Mouse (Mus musculus) gastrocnemius, postnatal 14 days (tissue): ENCODE data around the gene Eif2b4. TPM values are rescaled to one million over a fixed set of nuclear protein-coding genes. Genes with fewer than 3 reads are reported as not detected.
A peak's percentile ranks its signal among the peaks of the same experiment; 100 is the strongest.

Experiments
- DNase-seq: peaks from one replicate; pipeline ENCODE4 v3.0.0; 2021; ENCODE audit warnings: mixed read lengths
- intact Hi-C: fragments of 180-260 bp; cut with DNase I; formaldehyde crosslinking; loops from one replicate; pipeline ENCODE4 v1.15.1; 2025; ENCODE audit warnings: low total_unique reads
- total RNA-seq, 2 experiments: library from RNA; stranded (reverse); gene quantifications; 2 replicates each; pipeline ENCODE4 v1.2.3; 2021

Gene Eif2b4
- total RNA-seq, 2 experiments from 2014 or later: 44.4 to 48.7 TPM

DNA sequence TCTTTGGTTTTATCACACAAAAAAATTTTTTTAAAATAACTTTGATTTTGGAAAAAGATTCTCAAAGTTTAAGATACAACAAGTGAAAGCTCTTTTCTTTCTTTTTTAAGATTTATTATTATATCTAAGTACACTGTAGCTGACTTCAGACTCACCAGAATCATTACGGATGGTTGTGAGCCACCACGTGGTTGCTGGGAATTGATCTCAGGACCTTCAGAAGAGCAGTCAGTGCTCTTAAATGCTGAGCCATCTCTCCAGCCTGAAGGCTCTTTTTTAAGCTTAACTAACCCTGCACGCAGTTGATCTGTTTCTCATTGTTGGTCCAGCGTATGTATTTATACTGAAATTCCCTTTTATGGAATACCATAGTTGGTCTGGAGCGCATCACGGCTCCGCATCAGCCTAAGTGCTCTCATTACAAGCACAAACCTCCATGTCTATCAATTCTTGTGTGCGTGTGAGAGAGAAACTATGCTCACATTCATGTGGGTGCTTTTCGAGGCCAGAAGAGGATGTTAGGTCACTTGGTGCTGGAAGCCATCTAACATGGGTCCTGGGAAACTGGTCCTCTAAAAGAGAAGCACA, 12.0 kb downstream of the Eif2b4 start:
- intact Hi-C loops: no loop called here
- DNase-seq: no peak

DNA sequence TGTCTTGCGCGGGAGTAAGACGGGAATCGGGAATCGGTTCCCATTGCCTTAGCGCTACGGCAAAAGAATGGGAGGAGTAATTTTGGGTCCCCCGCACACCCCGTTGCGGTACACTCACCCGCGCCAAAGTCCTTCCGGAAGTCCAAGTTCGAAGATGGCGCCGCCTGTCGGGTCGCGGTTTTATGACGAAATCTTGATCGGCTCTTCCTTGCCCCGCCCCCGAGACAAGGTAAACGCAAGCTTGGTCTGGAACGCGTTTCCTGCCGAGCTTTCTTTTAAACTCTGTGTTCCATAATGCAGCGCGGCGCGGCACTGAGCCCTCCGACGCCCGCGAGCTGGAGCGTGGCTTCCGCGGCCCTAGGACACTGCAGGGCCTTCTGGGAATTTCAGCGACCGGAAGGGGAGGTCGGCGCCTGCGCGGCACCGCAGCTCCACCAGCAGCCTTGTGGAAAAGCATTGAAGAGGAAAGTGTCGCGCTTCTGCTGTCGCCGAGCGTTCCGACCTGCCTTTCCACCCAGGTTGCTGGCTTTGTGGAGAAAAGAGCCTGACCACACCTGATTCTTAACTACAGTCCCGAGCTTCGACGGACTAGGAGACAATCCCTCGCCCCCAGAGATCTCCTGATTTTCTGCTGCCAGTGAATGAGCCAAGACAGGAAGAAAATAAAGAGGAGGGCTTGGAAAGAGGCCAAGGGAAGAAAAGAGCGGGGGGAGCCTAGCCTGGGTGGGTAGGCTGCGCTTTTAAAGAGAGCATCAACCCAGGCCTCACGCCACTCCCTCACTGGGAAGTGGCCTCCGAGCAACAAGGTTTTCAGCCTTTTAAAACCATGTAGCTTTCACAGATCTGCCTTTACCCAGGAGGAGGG, 13.2 kb downstream of the Eif2b4 start, which contains the start of the genes Gm29609 and Gtf3c2:
TSS of gene Gm29609 (minus strand) at position 146 of the 865 bp plus-strand sequence.
TSS of gene Gtf3c2 (minus strand) at position 379 of the 865 bp plus-strand sequence.
- peak; percentile 93 for DNase-seq
- intact Hi-C loops: no loop called here

DNA sequence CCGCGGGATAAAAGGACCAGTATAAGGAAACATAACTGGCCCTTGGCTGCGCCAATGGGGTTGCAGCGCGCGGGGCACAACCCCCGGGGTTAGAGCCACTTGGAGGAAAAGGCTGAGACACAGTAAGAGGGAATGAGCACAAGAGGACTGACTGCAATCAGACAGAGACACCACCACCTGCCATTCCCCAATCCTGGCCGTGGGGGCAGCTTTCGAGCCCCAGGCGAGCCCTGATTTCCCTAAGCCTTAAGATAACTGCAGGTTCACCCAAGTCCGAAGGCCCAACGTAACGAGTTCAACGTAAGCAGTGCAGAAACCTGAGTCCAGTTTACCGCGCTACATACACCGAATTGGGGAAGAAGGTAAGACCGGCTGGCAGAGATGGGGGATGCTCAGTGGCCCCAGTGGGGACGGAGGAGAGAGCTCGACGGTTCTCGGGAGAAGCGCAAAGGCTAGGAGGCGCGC, 13.9 kb downstream of the Eif2b4 start:
- intact Hi-C loops: no loop called here
- DNase-seq: no peak

DNA sequence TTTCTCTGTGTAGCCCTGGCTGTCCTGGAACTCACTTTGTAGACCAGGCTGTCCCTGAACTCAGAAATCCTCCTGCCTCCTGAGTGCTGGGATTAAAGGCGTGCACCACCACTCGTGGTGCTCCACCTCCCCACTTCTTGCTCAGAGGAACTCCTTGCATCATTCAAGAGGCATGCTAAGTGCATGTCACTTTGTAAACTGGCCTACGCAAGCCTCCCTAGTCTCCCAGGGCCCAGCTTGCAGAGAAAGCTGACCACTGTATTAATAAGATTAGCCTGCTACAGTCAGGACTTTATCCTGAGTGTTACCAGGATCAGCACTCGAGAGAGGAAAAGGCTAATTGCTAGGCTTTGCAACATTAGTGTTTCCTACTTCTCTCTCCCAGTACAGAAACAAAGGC, 24.6 kb downstream of the Eif2b4 start:
- no peak for DNase-seq
- intact Hi-C loops: no loop called here

DNA sequence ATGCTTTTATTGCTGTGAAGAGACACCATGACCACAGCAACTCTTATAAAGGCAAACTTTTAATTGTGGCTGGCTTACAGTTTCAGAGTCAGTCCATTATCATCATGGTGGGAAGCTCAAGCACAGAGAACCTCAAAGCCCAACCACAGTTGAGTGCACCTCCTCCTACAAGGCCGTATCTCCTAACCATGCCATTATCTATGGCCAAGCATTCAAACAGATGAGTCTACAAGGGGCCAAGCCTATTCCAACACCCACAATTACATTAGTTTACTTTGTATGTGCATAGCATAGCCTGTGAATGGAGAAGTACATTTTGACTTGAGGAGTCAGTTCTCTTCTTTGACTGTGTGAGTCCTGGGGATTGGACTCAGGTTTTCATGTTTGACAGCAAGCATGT, 28.4 kb downstream of the Eif2b4 start:
- intact Hi-C loops: no loop called here
- no peak for DNase-seq

DNA sequence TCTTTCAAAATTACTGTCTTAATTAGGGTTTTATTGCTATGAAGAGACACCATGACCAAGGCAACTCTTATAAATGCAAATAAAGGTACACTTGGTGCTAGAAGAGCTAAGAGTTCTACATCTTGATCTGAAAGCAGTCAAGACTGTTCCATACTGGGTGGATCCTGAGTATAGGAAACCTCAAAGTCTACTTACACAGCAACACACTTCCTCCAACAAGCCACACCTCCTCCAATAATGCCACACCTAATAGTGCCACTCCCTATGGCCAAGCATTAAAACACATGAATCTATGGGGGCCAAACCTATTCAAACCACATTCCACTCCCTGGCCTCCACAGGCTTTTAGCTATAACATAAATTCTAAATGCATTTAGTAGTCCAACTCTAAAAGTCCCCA, 30.8 kb downstream of the Eif2b4 start:
- no peak for DNase-seq
- intact Hi-C loops: no loop called here

DNA sequence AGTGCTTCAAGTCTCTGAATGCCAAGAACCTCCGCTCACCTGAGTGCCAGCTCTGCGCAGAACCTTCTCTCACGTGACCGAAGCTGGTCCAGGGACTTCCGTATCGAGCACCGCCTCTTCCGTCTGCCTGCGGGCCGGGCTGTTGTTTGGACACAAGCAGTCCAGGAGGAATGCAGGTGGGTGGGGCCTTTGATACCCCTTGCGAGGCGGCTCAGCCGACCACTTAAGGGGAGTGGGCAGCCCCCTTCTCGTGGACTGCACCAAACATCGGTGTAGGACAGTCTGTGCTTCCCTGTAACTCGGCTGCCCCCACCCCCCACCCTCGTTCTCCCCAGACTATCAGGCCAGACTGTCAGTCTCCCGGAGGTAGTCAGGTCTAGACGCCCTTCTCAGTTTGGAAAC, 39.1 kb downstream of the Eif2b4 start, which contains the start of gene Mpv17:
TSS of gene Mpv17 (minus strand) at position 100 of the 402 bp plus-strand sequence.
- peak; percentile 82 for DNase-seq
- intact Hi-C loops: no loop called here

DNA sequence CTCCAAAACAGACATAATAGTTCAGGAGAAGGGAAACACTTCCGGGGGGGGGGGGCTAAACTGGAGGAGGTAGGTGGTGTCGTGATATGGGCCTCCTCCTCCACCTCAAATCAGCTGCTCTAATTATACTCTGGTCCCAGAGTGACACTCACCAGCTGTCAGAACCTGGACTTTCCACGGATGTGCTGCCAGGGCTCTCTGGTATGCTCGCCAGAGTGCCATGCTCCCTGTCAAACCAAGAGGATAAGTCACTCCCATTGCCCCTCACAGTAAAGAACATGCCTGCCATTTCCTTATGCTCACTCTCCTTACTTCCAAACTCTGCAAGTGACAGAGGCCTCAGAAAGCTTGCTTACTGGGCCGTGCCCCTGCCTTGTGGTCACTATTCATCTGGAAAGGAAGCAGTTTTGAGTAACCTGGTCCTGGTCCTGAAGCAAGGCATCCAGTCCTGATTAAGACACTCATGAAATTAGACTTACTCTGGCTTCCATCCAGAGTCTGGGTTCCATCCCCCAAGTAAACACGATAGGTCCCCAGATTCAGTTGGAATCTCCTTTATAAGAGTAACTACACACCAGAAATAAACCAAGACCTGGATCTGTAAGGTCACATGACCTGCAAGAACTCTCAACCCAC, 39.6 kb downstream of the Eif2b4 start:
- intact Hi-C loops: no loop called here
- DNase-seq: peak; percentile 40

DNA sequence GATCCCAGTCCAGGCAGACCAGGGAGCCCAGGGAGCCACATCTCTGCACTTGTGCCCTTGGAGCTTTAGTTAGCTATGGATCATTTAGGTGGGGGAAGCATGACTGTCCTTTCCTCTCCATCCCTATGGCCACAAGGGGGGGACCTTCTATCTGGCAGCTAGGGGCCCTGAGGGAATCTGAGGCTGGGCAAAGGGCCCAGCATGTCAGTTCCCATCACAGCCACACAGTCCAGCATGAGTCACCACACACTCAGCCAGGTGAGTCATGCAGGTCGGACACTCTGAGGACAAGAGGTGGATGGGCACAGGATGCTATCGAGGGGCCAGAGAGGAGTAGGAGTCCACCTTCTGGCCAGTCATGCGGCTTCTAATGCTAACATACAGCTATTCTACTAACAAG, 41.5 kb downstream of the Eif2b4 start:
- intact Hi-C loops: no loop called here
- DNase-seq: peak; percentile 28

DNA sequence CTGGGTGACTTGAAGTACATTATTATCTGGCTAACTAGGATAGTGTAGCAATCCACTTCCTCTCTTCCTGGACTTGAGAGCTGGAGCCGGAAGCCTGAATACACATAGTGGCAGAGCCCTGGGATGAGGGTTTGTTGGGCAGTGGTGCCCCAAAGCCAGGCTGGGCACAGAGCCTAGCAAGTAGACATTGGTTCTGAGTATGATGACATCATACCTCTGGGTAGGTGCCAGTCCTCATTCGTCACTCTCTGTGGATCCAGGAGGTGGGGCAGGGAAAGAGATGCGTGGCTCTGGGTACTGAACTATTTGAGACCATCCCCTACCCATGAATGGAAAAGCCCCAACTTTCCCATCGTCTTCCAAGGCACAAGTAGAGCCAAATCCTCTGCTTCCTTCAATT, 43.4 kb downstream of the Eif2b4 start:
- intact Hi-C loops: no loop called here
- no peak for DNase-seq

DNA sequence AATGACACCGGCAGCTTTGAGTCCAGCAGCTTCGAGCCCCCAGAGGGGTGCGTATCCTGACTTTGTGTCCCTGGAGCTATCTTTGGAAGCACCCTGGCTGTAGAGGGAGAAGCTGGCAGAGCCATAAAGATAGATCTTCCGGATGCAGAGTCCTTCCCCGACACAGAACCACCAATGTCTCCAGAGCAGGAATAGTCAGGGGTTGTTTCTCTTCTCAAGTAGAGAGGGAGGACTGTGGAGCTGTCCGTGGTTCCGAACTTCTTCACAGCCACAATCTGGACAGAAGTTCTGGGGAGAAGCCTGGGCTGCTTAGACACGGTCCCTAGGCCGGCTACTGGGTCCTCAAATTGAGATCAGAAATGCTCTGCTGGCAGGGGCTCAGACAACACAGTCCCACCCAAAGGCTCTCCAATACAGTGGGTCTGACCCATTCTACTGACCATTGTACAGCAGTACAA, 54.2 kb downstream of the Eif2b4 start:
- intact Hi-C loops: no loop called here
- DNase-seq: no peak

DNA sequence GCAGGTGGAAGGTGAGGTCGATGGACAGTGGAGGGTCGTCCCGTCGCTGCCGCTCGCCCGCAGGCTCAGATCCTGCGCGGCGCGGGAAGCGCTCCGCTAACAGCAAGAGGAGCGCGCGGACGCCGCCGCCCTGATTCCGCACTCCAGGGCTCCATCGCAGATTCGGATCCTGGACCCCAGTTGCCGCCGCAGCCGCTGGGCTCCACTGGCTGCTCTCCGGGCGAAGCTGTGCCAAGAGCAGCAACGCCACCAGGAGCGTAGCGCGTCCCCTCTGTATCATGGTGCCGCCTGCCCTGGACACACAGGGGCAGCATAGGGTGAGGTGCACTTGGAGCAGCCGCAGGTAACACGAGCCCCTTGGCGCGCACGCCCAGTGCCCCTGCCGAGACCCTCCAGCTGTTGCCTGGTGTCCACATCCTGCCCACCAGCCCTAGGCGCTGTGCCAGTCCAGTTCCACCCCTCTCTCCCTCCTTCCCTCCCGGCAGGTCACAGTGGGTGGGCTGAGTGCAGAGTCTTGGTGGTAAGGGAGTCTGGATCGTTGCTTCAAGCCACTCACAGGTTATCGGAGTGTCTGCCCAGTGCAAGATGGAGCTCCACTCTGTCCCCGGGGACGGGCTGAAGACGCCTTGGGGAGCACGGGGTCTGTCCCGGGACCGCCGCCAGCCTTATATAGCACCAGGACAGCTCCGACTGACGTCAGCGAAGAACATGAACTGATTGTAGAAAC, 54.8 kb downstream of the Eif2b4 start, which contains the start of gene Ucn:
TSS of gene Ucn (minus strand) at position 589 of the 727 bp plus-strand sequence.
- intact Hi-C loops: no loop called here
- no peak for DNase-seq

DNA sequence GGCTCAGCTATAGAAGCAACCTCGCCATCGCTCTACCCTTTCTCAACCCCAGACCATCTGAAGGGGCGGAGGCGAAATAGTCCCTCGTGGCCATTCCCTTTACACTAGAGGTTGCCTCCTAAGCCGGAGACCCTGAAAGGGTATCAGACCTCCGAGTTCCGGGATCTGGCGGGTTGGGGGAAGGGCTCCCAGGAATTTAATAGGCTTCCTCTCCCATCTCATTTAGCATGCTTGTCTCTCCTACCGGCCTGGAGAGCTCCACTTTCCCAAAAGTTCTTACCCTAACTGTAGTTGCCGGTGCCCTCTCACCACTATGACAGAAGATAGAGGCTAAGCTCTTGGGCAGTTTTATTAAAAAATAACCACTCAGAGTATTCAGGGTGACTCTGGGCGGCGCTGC, 55.6 kb downstream of the Eif2b4 start:
- intact Hi-C loops: no loop called here
- no peak for DNase-seq

Other genes with a start within 250 kb of the Eif2b4 start
- 1 to 10 TPM; 4.5 to 7.7 TPM for gene Cgref1, start 247.8 kb downstream of the Eif2b4 start, total RNA-seq
- gene Preb, start 233.1 kb downstream of the Eif2b4 start, total RNA-seq: 10 to 100 TPM; 77.5 to 90.5 TPM
- gene Tcf23, start 224.8 kb downstream of the Eif2b4 start, total RNA-seq: under 1 TPM; 0.35 to 0.66 TPM
- gene Atraid, start 145.1 kb downstream of the Eif2b4 start, total RNA-seq: 10 to 100 TPM; 56.7 to 63.5 TPM
- gene Slc5a6, start 144.5 kb downstream of the Eif2b4 start, total RNA-seq: 1 to 10 TPM; 2.5 to 2.8 TPM
- 10 to 100 TPM; 12.3 to 19.9 TPM for gene Cad, start 138.7 kb downstream of the Eif2b4 start, total RNA-seq
- gene Dnajc5g, start 87.1 kb downstream of the Eif2b4 start, total RNA-seq: not detected
- under 1 TPM in 1 of 2 experiments, not detected in 1; 0.10 TPM for gene Slc30a3, start 85.2 kb downstream of the Eif2b4 start, total RNA-seq
- 100 to 1,000 TPM; 190 to 215 TPM for gene Trim54, start 76.7 kb downstream of the Eif2b4 start, total RNA-seq
- gene Ucn, start 54.6 kb downstream of the Eif2b4 start, total RNA-seq: not detected
- 10 to 100 TPM; 33.9 to 37.3 TPM for gene Mpv17, start 39.2 kb downstream of the Eif2b4 start, total RNA-seq
- gene Gm29609, start 13.5 kb downstream of the Eif2b4 start, total RNA-seq: under 1 TPM; 0.25 to 0.60 TPM
- gene Gtf3c2, start 13.3 kb downstream of the Eif2b4 start, total RNA-seq: 10 to 100 TPM; 23.2 to 28.6 TPM
- 10 to 100 TPM; 42.4 to 42.7 TPM for gene Snx17, start 203 bp downstream of the Eif2b4 start, total RNA-seq
- 1 to 10 TPM; 7.1 TPM for gene Zfp513, start 8.9 kb upstream of the Eif2b4 start, total RNA-seq
- 10 to 100 TPM; 38.0 to 39.8 TPM for gene Ppm1g, start 27.3 kb upstream of the Eif2b4 start, total RNA-seq
- 10 to 100 TPM; 61.1 to 63.4 TPM for gene Nrbp1, start 47.4 kb upstream of the Eif2b4 start, total RNA-seq
- gene Gm9970, start 47.8 kb upstream of the Eif2b4 start, total RNA-seq: not detected
- gene Krtcap3, start 58.3 kb upstream of the Eif2b4 start, total RNA-seq: 1 to 10 TPM in 1 of 2 experiments, under 1 TPM in 1; 0.47 to 1.9 TPM
- gene Ift172, start 97.7 kb upstream of the Eif2b4 start, total RNA-seq: 10 to 100 TPM; 19.6 to 21.2 TPM
- 1 to 10 TPM; 3.5 to 4.9 TPM for gene Fndc4, start 102.7 kb upstream of the Eif2b4 start, total RNA-seq
- not detected for gene Gckr, start 104.0 kb upstream of the Eif2b4 start, total RNA-seq